Mouse (Mus musculus) CH12.LX (cell line): ENCODE measurements around the gene Trim75.

Source experiments
- BHLHE40 ChIP-seq: IDR thresholded peaks from 2 replicates; pipeline ENCODE4 v1.6.1; 2011; ENCODE audit warnings: mild to moderate bottlenecking, low read depth, low read length, improper control_type of control experiment
- CTCF ChIP-seq, 2 experiments: IDR thresholded peaks in 1 of 2; conservative IDR thresholded peaks in 1 of 2; 2 replicates each; pipeline ENCODE4 v1.5.1; 2011 to 2012; ENCODE audit warnings: low read depth in 2 of 2, low read length in 2 of 2, improper control_type of control experiment in 1 of 2, inconsistent platforms in 1 of 2, mild to moderate bottlenecking in 1 of 2, moderate library complexity in 1 of 2
- POLR2A ChIP-seq: IDR thresholded peaks from 2 replicates; pipeline ENCODE4 v1.6.1; 2011; ENCODE audit warnings: low read depth, mild to moderate bottlenecking, improper control_type of control experiment, low read length
- ZNF384 ChIP-seq: IDR thresholded peaks from 2 replicates; pipeline ENCODE4 v1.6.1; 2012; ENCODE audit warnings: low read depth, low read length, improper control_type of control experiment, inconsistent platforms

DNA sequence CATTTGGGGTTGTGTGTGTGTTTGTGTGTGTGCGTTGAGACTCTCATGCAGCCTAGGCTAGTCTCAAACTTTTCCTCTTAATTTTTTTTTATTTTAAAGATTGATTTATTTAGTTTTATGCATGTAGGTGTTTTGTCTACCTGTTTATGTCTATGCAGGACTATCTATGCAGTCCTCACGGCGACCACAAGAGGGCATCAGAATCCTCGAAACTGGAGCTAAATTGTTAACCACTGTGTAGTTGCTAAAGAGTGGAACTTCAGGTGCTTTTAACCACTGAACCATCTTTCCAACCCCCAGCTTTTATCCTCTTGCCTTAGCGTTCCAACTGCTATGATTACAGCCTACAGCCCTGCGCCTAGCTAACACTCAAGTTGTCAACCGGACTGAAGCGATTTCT is 34.9 kb upstream of the Trim75 start:
- TF ChIP-seq CTCF (conservative IDR thresholded peaks at IDR 0.05 in 1 of 2, IDR thresholded peaks at IDR 0.05 in 1 of 2; ENCODE audit: low read depth in 2 of 2, low read length in 2 of 2) (peak; percentile 67 to 82), POLR2A (no peak), ZNF384 (no peak), BHLHE40 (no peak)
